Mouse (Mus musculus) thymus, adult 2 months (tissue): Measurements from ENCODE around the gene Immp2l.

ENCODE experiments used
- CTCF ChIP-seq: fragments of 200-500 bp; IDR thresholded peaks from 2 replicates; pipeline ENCODE4 v1.5.1; 2012; ENCODE audit warnings: mild to moderate bottlenecking, control low read depth, low read length, moderate library complexity, borderline replicate concordance; ENCODE audit not compliant: control insufficient read depth, poor library complexity, insufficient read depth; ENCODE audit errors: extremely low read depth
- POLR2A ChIP-seq: fragments of 200-500 bp; IDR thresholded peaks from 2 replicates; pipeline ENCODE4 v1.6.1; 2012; ENCODE audit warnings: mild to moderate bottlenecking, low read length, control low read depth, moderate library complexity; ENCODE audit not compliant: control insufficient read depth, poor library complexity, insufficient read depth; ENCODE audit errors: extremely low read depth

DNA sequence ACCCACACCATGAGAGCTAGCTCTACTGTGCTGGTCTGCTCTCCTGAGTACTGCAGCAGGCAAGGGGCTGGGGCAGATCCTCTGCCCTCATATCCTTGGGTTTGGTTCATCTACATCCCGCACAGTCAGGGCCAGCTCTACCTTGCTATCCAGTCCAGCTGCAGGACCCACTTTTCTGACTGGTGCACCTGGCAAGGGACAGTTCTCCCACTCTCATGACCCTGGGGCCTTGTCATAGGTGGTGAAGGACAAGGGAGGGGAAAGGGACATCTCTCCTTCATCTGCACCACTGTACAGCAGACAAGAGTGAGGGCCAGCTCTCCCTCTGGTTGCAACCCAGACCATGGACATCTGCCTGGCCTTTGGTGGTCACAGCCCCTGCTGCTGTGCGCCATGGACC is 323.6 kb downstream of the Immp2l start:
- TF ChIP-seq CTCF (no peak), POLR2A (no peak)
